Mouse (Mus musculus) left cerebral cortex, adult 18-20 months (tissue): ENCODE results near the gene Pln. TPM values are rescaled to one million over a fixed set of nuclear protein-coding genes. Genes with fewer than 3 reads are reported as not detected.

Experiments used
- DNase-seq, 2 experiments: peaks; one replicate each; pipeline ENCODE4 v3.0.0; 2021 to 2022; ENCODE audit warnings: low spot score in 2 of 2, mixed read lengths in 1 of 2
- total RNA-seq, 2 experiments: library from RNA; stranded (reverse); gene quantifications; 2 replicates each; pipeline ENCODE4 v1.2.3; 2021

Pln gene
- total RNA-seq, 2 experiments from 2014 or later = 0.91 to 1.5 TPM

GRCm38 (mm10) chr10:53359016-53359415 is 21.5 kb downstream of the Pln start:
- DNase-seq = no peak

GRCm38 (mm10) chr10:53364311-53364710 is 26.8 kb downstream of the Pln start:
- no peak for DNase-seq

GRCm38 (mm10) chr10:53367265-53367664 is 29.8 kb downstream of the Pln start:
- DNase-seq = no peak

GRCm38 (mm10) chr10:53373885-53374578 is 36.6 kb downstream of the Pln start:
- DNase-seq = no peak

- no peak for DNase-seq
Observed at GRCm38 (mm10) chr10:53377096-53377495, 39.6 kb downstream of the Pln start.

- DNase-seq = no peak
Observed at GRCm38 (mm10) chr10:53378296-53378695, 40.8 kb downstream of the Pln start.

GRCm38 (mm10) chr10:53378981-53379708 is 41.7 kb downstream of the Pln start:
- DNase-seq = peak; percentile 8 to 39

GRCm38 (mm10) chr10:53379709-53380106 is 42.2 kb downstream of the Pln start, which contains the start of gene Cep85l:
Gene Cep85l, minus strand, starts transcription at chr10:53379947.
- peak; percentile 85 to 88 for DNase-seq

- DNase-seq = no peak
Observed at GRCm38 (mm10) chr10:53382696-53383365, 45.4 kb downstream of the Pln start.

- DNase-seq = no peak
Observed at GRCm38 (mm10) chr10:53384896-53385295, 47.4 kb downstream of the Pln start.

- no peak for DNase-seq
Observed at GRCm38 (mm10) chr10:53385438-53385837, 48.0 kb downstream of the Pln start.

- DNase-seq = peak in 1 of 2 experiments; percentile 24
Observed at GRCm38 (mm10) chr10:53388227-53388920, 50.9 kb downstream of the Pln start.

- DNase-seq = no peak
Observed at GRCm38 (mm10) chr10:53394923-53395629, 57.6 kb downstream of the Pln start.

Other genes starting within 250 kb of the Pln start
- gene Cep85l, start 42.3 kb downstream of the Pln start, total RNA-seq = 10 to 100 TPM; 20.1 to 22.1 TPM